Mouse (Mus musculus) erythroblast, embryonic 14.5 days (primary cell): ENCODE measurements around the gene Hebp1.

Experiments
- GATA1 ChIP-seq: IDR thresholded peaks from 2 replicates; pipeline ENCODE4 v1.6.1; 2012; ENCODE audit warnings: low read length, inconsistent platforms, mixed read lengths
- TAL1 ChIP-seq: IDR thresholded peaks from 3 replicates; pipeline ENCODE4 v1.6.1; 2012; ENCODE audit warnings: low read length, inconsistent platforms, mixed read lengths

DNA sequence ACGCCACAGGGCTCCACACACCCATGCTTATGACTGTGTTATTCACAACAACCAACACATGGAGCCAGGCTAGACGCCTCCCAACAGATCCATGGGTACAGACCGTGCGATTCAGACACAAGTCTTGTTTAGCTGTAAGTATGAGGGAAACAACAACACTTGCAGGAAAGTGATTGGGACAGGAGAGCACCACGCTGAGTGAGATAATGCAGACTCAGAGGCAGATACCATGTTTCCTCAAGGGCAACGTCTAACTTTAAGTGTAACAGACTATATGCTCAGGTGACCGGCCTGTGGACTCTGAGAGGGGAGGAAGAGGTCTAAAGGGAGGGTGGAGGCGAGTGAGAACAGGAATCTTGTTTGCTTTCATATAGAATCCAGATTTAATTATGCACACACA, 41.2 kb downstream of the Hebp1 start:
- TF ChIP-seq GATA1 (no peak), TAL1 (no peak)
